Mouse (Mus musculus) layer of hippocampus, adult 9-11 months (tissue): Measurements from ENCODE around the gene Lix1.
A peak's percentile ranks its signal among the peaks of the same experiment; 100 is the strongest.

Experiments
- DNase-seq: peaks from one replicate; pipeline ENCODE4 v3.0.0; 2022

Lix1 gene

GRCm38 (mm10) chr17:17402222-17403004 is at the start of gene Lix1:
Gene Lix1, plus strand, starts transcription at chr17:17402672.
- peak; percentile 84 for DNase-seq

- DNase-seq, result no peak
Measured at GRCm38 (mm10) chr17:17373550-17373917, 28.9 kb upstream of the Lix1 start.

GRCm38 (mm10) chr17:17373918-17374910 is 28.3 kb upstream of the Lix1 start, which contains the start of gene Riok2:
Gene Riok2, plus strand, starts transcription at chr17:17374309.
- DNase-seq, result peak; percentile 95

- DNase-seq, result no peak
Measured at GRCm38 (mm10) chr17:17375581-17375980, 26.9 kb upstream of the Lix1 start.

- DNase-seq, result no peak
Measured at GRCm38 (mm10) chr17:17383703-17384102, 18.8 kb upstream of the Lix1 start.

- no peak for DNase-seq
Measured at GRCm38 (mm10) chr17:17384502-17384901, 18.0 kb upstream of the Lix1 start.

- DNase-seq, result no peak
Measured at GRCm38 (mm10) chr17:17386117-17386516, 16.4 kb upstream of the Lix1 start.

GRCm38 (mm10) chr17:17391823-17392222 is 10.6 kb upstream of the Lix1 start:
- DNase-seq, result no peak

GRCm38 (mm10) chr17:17392863-17393262 is 9.6 kb upstream of the Lix1 start:
- no peak for DNase-seq

GRCm38 (mm10) chr17:17393300-17393699 is 9.2 kb upstream of the Lix1 start:
- peak; percentile 44 for DNase-seq

GRCm38 (mm10) chr17:17394336-17394735 is 8.1 kb upstream of the Lix1 start:
- DNase-seq, result peak; percentile 81

- no peak for DNase-seq
Measured at GRCm38 (mm10) chr17:17396869-17397268, 5.6 kb upstream of the Lix1 start.

- no peak for DNase-seq
Measured at GRCm38 (mm10) chr17:17398664-17399063, 3.8 kb upstream of the Lix1 start.

- no peak for DNase-seq
Measured at GRCm38 (mm10) chr17:17403038-17403437, 566 bp downstream of the Lix1 start.

GRCm38 (mm10) chr17:17403578-17404112 is 1.2 kb downstream of the Lix1 start:
- DNase-seq, result no peak

GRCm38 (mm10) chr17:17404811-17405544 is 2.5 kb downstream of the Lix1 start:
- no peak for DNase-seq

- DNase-seq, result no peak
Measured at GRCm38 (mm10) chr17:17405606-17406005, 3.1 kb downstream of the Lix1 start.

GRCm38 (mm10) chr17:17408137-17408536 is 5.7 kb downstream of the Lix1 start:
- no peak for DNase-seq

- no peak for DNase-seq
Measured at GRCm38 (mm10) chr17:17408720-17409478, 6.4 kb downstream of the Lix1 start.

GRCm38 (mm10) chr17:17409601-17410000 is 7.1 kb downstream of the Lix1 start:
- peak; percentile 55 for DNase-seq

GRCm38 (mm10) chr17:17411443-17411842 is 9.0 kb downstream of the Lix1 start:
- DNase-seq, result no peak

- no peak for DNase-seq
Measured at GRCm38 (mm10) chr17:17412176-17412575, 9.7 kb downstream of the Lix1 start.
